24 mouse cellular contexts compared by ENCODE assay signal in genomic region chr2:69893891-69894290, GRCm38 (mm10). TPM values are rescaled to one million over a fixed set of nuclear protein-coding genes. Genes with fewer than 3 reads are reported as not detected.
A peak's percentile ranks its signal among the peaks of the same experiment; 100 is the strongest.
DNase-seq lines count a peak whose midpoint lies in the region; ATAC-seq and TF ChIP-seq lines count a peak whose summit lies in the region.
"Had no signal": no experiment of that assay in that cellular context is flagged by ENCODE, and none has a peak within 500 bp of the region (broad histone marks: within the 10 kb centered on the region; RNA-seq: fewer than 3 reads in every experiment).

No protein-coding gene starts in this region.

- TF ChIP-seq POLR2A in liver, adult 2 months (IDR thresholded peaks at IDR 0.05; ENCODE audit: extremely low read depth, insufficient read depth, low read length), result no peak
- TF ChIP-seq POLR2A in ES-Bruce4 (IDR thresholded peaks at IDR 0.05; ENCODE audit: insufficient read depth, low read length), result no peak

- TF ChIP-seq EP300 in ES-Bruce4 (IDR thresholded peaks at IDR 0.05; ENCODE audit: insufficient read depth, low read depth, low read length), result no peak

- in situ Hi-C loops in ES-E14 (cut with MboI; ENCODE audit: low sequenced_read_pairs in 2 of 2, unreplicated experiment in 2 of 2), result no loop called here

- no peak for ATAC-seq in liver, embryonic 11.5 days (replicated peaks; ENCODE audit: low FRiP score)
- no peak for ATAC-seq in forebrain, embryonic 14.5 days
- ATAC-seq: forebrain, embryonic 15.5 days; forebrain, postnatal 0 days; Patski had no signal

- peaks cover 13% of the 10 kb centered on the region for H3K79me2 ChIP-seq in liver, adult 2 months (ENCODE audit: control insufficient read depth, insufficient read depth, low read length)

- intact Hi-C loops in gastrocnemius, postnatal 36 days (cut with DNase I), result no loop called here

- peak; percentile 50 for DNase-seq in liver, adult 2 months (ENCODE audit: extremely low read depth, low read depth, low spot score)
- no peak for DNase-seq in liver, embryonic 11.5 days (ENCODE audit: low spot score)
- DNase-seq in ES-E14 (ENCODE audit: low read depth, low spot score), result no peak
- DNase-seq in forebrain, embryonic 14.5 days (ENCODE audit: low spot score), result no peak
- DNase-seq in gastrocnemius, postnatal 36 days, result no peak
- DNase-seq: adrenal gland, adult 2 months; adrenal gland, postnatal 10 days; adrenal gland, postnatal 25 days; cerebellum, adult 11 months; cerebellum, adult 18-20 months; cerebellum, adult 8-10 months; cerebellum, adult 9-11 months; cerebellum, postnatal 14 days; cerebellum, postnatal 36 days; embryo, embryonic 11 days; forebrain, postnatal 0 days had no signal

- H3K4me2 ChIP-seq in liver, embryonic 11.5 days, result no peak overlapping the region
- H3K4me2 ChIP-seq in forebrain, embryonic 14.5 days (ENCODE audit: low read length), result no peak overlapping the region
- H3K4me2 ChIP-seq: embryonic facial prominence, embryonic 13.5 days; embryonic facial prominence, embryonic 15.5 days; forebrain, embryonic 12.5 days; forebrain, embryonic 15.5 days had no signal

- H3K4me1 ChIP-seq in liver, adult 2 months (ENCODE audit: control insufficient read depth, insufficient read depth, low read length), result peaks cover 7% of the 10 kb centered on the region
- peaks cover 11% of the 10 kb centered on the region for H3K4me1 ChIP-seq in liver, embryonic 11.5 days (replicated peaks; ENCODE audit: control insufficient read depth, insufficient read depth, low read length)
- H3K4me1 ChIP-seq in ES-Bruce4 (ENCODE audit: control insufficient read depth, insufficient read depth, low read length) (peaks cover 1% of the 10 kb centered on the region), ES-E14 (ENCODE audit: control insufficient read depth in 2 of 2, insufficient read depth in 2 of 2, low read length in 2 of 2, poor library complexity in 1 of 2) (peaks cover 14 to 33% of the 10 kb centered on the region in 2 experiments)
- peaks cover 3% of the 10 kb centered on the region; the same call in 1 of the 2 replicates for H3K4me1 ChIP-seq in forebrain, embryonic 14.5 days (ENCODE audit: control insufficient read depth, insufficient read depth, low read length)

- no peak overlapping the region for H3K4me3 ChIP-seq in liver, adult 2 months (ENCODE audit: insufficient read depth, low read depth, low read length)
- no peak overlapping the region for H3K4me3 ChIP-seq in liver, embryonic 11.5 days (ENCODE audit: low read depth, low read length)
- no peak overlapping the region for H3K4me3 ChIP-seq in ES-Bruce4 (ENCODE audit: low read depth, low read length)
- H3K4me3 ChIP-seq in ES-E14 (ENCODE audit: insufficient read depth in 1 of 2, low read depth in 1 of 2, low read length in 2 of 2, poor library complexity in 1 of 2, severe bottlenecking in 1 of 2), result no peak overlapping the region
- no peak overlapping the region for H3K4me3 ChIP-seq in forebrain, embryonic 14.5 days (ENCODE audit: low read depth, low read length)
- H3K4me3 ChIP-seq: embryonic facial prominence, embryonic 13.5 days; embryonic facial prominence, embryonic 15.5 days; erythroblast, embryonic 14.5 days; forebrain, embryonic 10.5 days; forebrain, embryonic 12.5 days; forebrain, embryonic 15.5 days had no signal

- 60% methylated on average over 5 of the region's 5 CpGs for WGBS in liver, adult 2 months
- WGBS in liver, embryonic 11.5 days, result 86% methylated on average over 5 of the region's 5 CpGs
- WGBS in forebrain, embryonic 14.5 days, result 86% methylated on average over 5 of the region's 5 CpGs

- H3K27ac ChIP-seq in liver, adult 2 months (replicated peaks; ENCODE audit: insufficient read depth, low read depth, low read length), result no peak overlapping the region
- H3K27ac ChIP-seq in liver, embryonic 11.5 days (ENCODE audit: low read depth, low read length), result no peak overlapping the region
- peak overlapping the region; percentile 93; the same call in 1 of the 2 replicates for H3K27ac ChIP-seq in ES-Bruce4 (ENCODE audit: insufficient read depth, low read length)
- peak overlapping the region; percentile 76; the same call in 1 of the 2 replicates for H3K27ac ChIP-seq in ES-E14 (ENCODE audit: insufficient read depth, low read depth, low read length, poor library complexity, severe bottlenecking)
- H3K27ac ChIP-seq in forebrain, embryonic 14.5 days (ENCODE audit: low read depth, low read length), result no peak overlapping the region
- H3K27ac ChIP-seq: embryonic facial prominence, embryonic 13.5 days; embryonic facial prominence, embryonic 15.5 days; forebrain, embryonic 10.5 days; forebrain, embryonic 12.5 days; forebrain, embryonic 15.5 days had no signal

- H3K36me3 ChIP-seq in liver, adult 2 months (ENCODE audit: control insufficient read depth, insufficient read depth, low read length), result no peaks in the 10 kb centered on the region
- H3K36me3 ChIP-seq in liver, embryonic 11.5 days (ENCODE audit: control insufficient read depth, insufficient read depth, low read length), result no peaks in the 10 kb centered on the region
- no peaks in the 10 kb centered on the region for H3K36me3 ChIP-seq in ES-Bruce4 (ENCODE audit: control insufficient read depth, insufficient read depth, low read length, poor library complexity, severe bottlenecking)
- H3K36me3 ChIP-seq in ES-E14 (ENCODE audit: control insufficient read depth, insufficient read depth, low read length, poor library complexity, severe bottlenecking), result no peaks in the 10 kb centered on the region
- no peaks in the 10 kb centered on the region for H3K36me3 ChIP-seq in forebrain, embryonic 14.5 days (ENCODE audit: control insufficient read depth, insufficient read depth, low read length)
- H3K36me3 ChIP-seq: embryonic facial prominence, embryonic 13.5 days; embryonic facial prominence, embryonic 15.5 days; forebrain, embryonic 10.5 days; forebrain, embryonic 12.5 days; forebrain, embryonic 15.5 days had no signal

- no peaks in the 10 kb centered on the region for H3K27me3 ChIP-seq in liver, adult 2 months (ENCODE audit: control insufficient read depth, insufficient read depth, low read length)
- H3K27me3 ChIP-seq in liver, embryonic 11.5 days (replicated peaks; ENCODE audit: control insufficient read depth, insufficient read depth, low read length), result no peaks in the 10 kb centered on the region
- H3K27me3 ChIP-seq in ES-Bruce4 (ENCODE audit: control insufficient read depth, insufficient read depth, low read length, poor library complexity, severe bottlenecking), result no peaks in the 10 kb centered on the region
- no peaks in the 10 kb centered on the region for H3K27me3 ChIP-seq in forebrain, embryonic 14.5 days (replicated peaks; ENCODE audit: control insufficient read depth, insufficient read depth, low read length)
- H3K27me3 ChIP-seq: embryonic facial prominence, embryonic 13.5 days; embryonic facial prominence, embryonic 15.5 days; forebrain, embryonic 12.5 days; forebrain, embryonic 15.5 days; Patski had no signal

- TF ChIP-seq CTCF in liver, adult 2 months (IDR thresholded peaks at IDR 0.05; ENCODE audit: low read depth, low read length), result no peak
- TF ChIP-seq CTCF in ES-Bruce4 (IDR thresholded peaks at IDR 0.05; ENCODE audit: low read depth, low read length), result no peak

- no peak overlapping the region for H3K9ac ChIP-seq in liver, adult 2 months (ENCODE audit: low read depth, low read length)
- no peak overlapping the region for H3K9ac ChIP-seq in liver, embryonic 11.5 days (ENCODE audit: low read depth, low read length)
- H3K9ac ChIP-seq in ES-Bruce4 (ENCODE audit: low read depth, poor library complexity, severe bottlenecking) (no peak overlapping the region), ES-E14 (ENCODE audit: insufficient read depth, low read depth, low read length, poor library complexity, severe bottlenecking) (no peak overlapping the region; the same call in 1 of the 2 replicates)
- H3K9ac ChIP-seq in forebrain, embryonic 14.5 days (ENCODE audit: low read length), result no peak overlapping the region
- H3K9ac ChIP-seq: embryonic facial prominence, embryonic 13.5 days; embryonic facial prominence, embryonic 15.5 days; forebrain, embryonic 12.5 days; forebrain, embryonic 15.5 days; forebrain, postnatal 0 days had no signal

- H3K9me3 ChIP-seq in liver, embryonic 11.5 days (ENCODE audit: control insufficient read depth, low read length), result no peaks in the 10 kb centered on the region
- no peaks in the 10 kb centered on the region for H3K9me3 ChIP-seq in ES-Bruce4 (replicated peaks; ENCODE audit: control insufficient read depth, insufficient read depth, low read length, poor library complexity, severe bottlenecking)
- no peaks in the 10 kb centered on the region for H3K9me3 ChIP-seq in ES-E14 (ENCODE audit: control insufficient read depth, insufficient read depth, low read depth, low read length)
- H3K9me3 ChIP-seq in forebrain, embryonic 14.5 days (replicated peaks; ENCODE audit: control insufficient read depth, low read length), result no peaks in the 10 kb centered on the region
- H3K9me3 ChIP-seq: embryonic facial prominence, embryonic 13.5 days; embryonic facial prominence, embryonic 15.5 days; forebrain, embryonic 10.5 days; forebrain, embryonic 12.5 days; forebrain, embryonic 15.5 days had no signal

RNA-seq across cellular contexts. Expression of gene Ubr3, which starts 3.2 kb away (rescaled TPM):
- 63.0 and 65.2 TPM in 2 replicates for total RNA-seq in liver, adult 2 months (2014; rRNA removed)
- 12.0 and 12.8 TPM in 2 replicates for polyA plus RNA-seq in liver, adult 2 months (2012; rRNA removed)
- polyA plus RNA-seq in liver, embryonic 11.5 days (2014; fragmentation: Nextera tagmentation; extraction: Ambion mirVana), result 11.3 and 11.5 TPM in 2 replicates
- 59.0 and 65.6 TPM in 2 replicates for polyA plus RNA-seq in ES-Bruce4 (2011; ENCODE audit: insufficient read depth, insufficient read length, low read depth, missing spikeins)
- 64.3 and 64.6 TPM in 2 replicates for total RNA-seq in ES-E14 (2012; rRNA removed)
- polyA plus RNA-seq in forebrain, embryonic 14.5 days (2014; fragmentation: Nextera tagmentation; extraction: Ambion mirVana), result 12.3 and 13.4 TPM in 2 replicates
- total RNA-seq in gastrocnemius, postnatal 36 days (2021), result 100 to 1,000 TPM; 162 to 170 TPM

RNA-seq across cellular contexts. Expression of gene Mettl5, which starts 8.5 kb away (rescaled TPM):
- 10.7 and 14.7 TPM in 2 replicates for total RNA-seq in liver, adult 2 months (2014; rRNA removed)
- 7.9 and 9.7 TPM in 2 replicates for polyA plus RNA-seq in liver, adult 2 months (2012; rRNA removed)
- polyA plus RNA-seq in liver, embryonic 11.5 days (2014; fragmentation: Nextera tagmentation; extraction: Ambion mirVana), result 67.9 and 68.1 TPM in 2 replicates
- polyA plus RNA-seq in ES-Bruce4 (2011; ENCODE audit: insufficient read depth, insufficient read length, low read depth, missing spikeins), result 53.2 and 54.5 TPM in 2 replicates
- total RNA-seq in ES-E14 (2012; rRNA removed), result 31.6 and 43.0 TPM in 2 replicates
- polyA plus RNA-seq in forebrain, embryonic 14.5 days (2014; fragmentation: Nextera tagmentation; extraction: Ambion mirVana), result 31.1 and 34.2 TPM in 2 replicates
- 10 to 100 TPM; 15.7 to 17.2 TPM for total RNA-seq in gastrocnemius, postnatal 36 days (2021)

RNA-seq across cellular contexts. Expression of gene Ssb, which starts 32.5 kb away (rescaled TPM):
- total RNA-seq in liver, adult 2 months (2014; rRNA removed), result 20.9 and 40.3 TPM in 2 replicates
- polyA plus RNA-seq in liver, adult 2 months (2012; rRNA removed), result 1.5 and 1.8 TPM in 2 replicates
- polyA plus RNA-seq in liver, embryonic 11.5 days (2014; fragmentation: Nextera tagmentation; extraction: Ambion mirVana), result 317 and 327 TPM in 2 replicates
- polyA plus RNA-seq in ES-Bruce4 (2011; ENCODE audit: insufficient read depth, insufficient read length, low read depth, missing spikeins), result 393 and 460 TPM in 2 replicates
- 118 and 191 TPM in 2 replicates for total RNA-seq in ES-E14 (2012; rRNA removed)
- 298 and 301 TPM in 2 replicates for polyA plus RNA-seq in forebrain, embryonic 14.5 days (2014; fragmentation: Nextera tagmentation; extraction: Ambion mirVana)
- 10 to 100 TPM; 44.2 to 61.3 TPM for total RNA-seq in gastrocnemius, postnatal 36 days (2021)

Comparison
In these comparisons a context has a peak if more than half of its experiments do, and no peak if none do; other contexts are left out.
1. RNA of gene Ssb, which starts 32.5 kb away (polyA plus RNA-seq): 393 to 460 TPM in ES-Bruce4, 317 to 327 TPM in liver, embryonic 11.5 days and 298 to 301 TPM in forebrain, embryonic 14.5 days; 1.5 to 1.8 TPM in liver, adult 2 months; every median in the first group is over 100 times any median in the second.
2. H3K27ac ChIP-seq: peak in ES-Bruce4 (single experiment) and ES-E14 (single experiment); none in liver, adult 2 months (single experiment), liver, embryonic 11.5 days (single experiment) and forebrain, embryonic 14.5 days (single experiment).